Mouse (Mus musculus) liver, embryonic 14.5 days (tissue): ENCODE measurements around the gene Orc1. TPM values are rescaled to one million over a fixed set of nuclear protein-coding genes. Genes with fewer than 3 reads are reported as not detected.

Experiments used
- ATAC-seq: fragments of 200-750 bp; cut with Nextera tagmentation; 2 replicates; pipeline ENCODE4 v1.8.0; 2017; ENCODE audit warnings: moderate number of reproducible peaks, mild to moderate bottlenecking, moderate library complexity; ENCODE audit not compliant: insufficient read depth
- DNase-seq, 3 experiments: peaks; one replicate each; pipeline ENCODE4 v3.0.0-alpha.2; 2012 to 2013; ENCODE audit warnings: low read depth in 3 of 3, low spot score in 3 of 3
- H3K27ac ChIP-seq: fragments of 300-500 bp; sonication (generic); 2 replicates; pipeline ENCODE4 v1.5.1; 2014; ENCODE audit warnings: moderate library complexity, mild to moderate bottlenecking, control low read depth, inconsistent platforms
- H3K27me3 ChIP-seq: fragments of 300-500 bp; sonication (generic); 2 replicates; pipeline ENCODE4 v1.6.1; 2014; ENCODE audit warnings: mild to moderate bottlenecking, low read length, moderate library complexity; ENCODE audit not compliant: control insufficient read depth, insufficient read depth
- H3K36me3 ChIP-seq: fragments of 300-500 bp; sonication (generic); replicated peaks from 2 replicates; pipeline ENCODE4 v1.6.1; 2014; ENCODE audit warnings: low read depth; ENCODE audit not compliant: control insufficient read depth, insufficient read depth
- H3K4me1 ChIP-seq, 2 experiments: fragments of 200-500 bp in 1 of 2; fragments of 300-500 bp in 1 of 2; sonication (generic) in 1 of 2; replicated peaks; 2 replicates each; pipeline ENCODE4 v1.6.1; 2012 to 2014; ENCODE audit warnings: antibody characterized with exemption in 1 of 2, inconsistent platforms in 1 of 2, low read length in 1 of 2; ENCODE audit not compliant: control insufficient read depth in 2 of 2, insufficient read depth in 2 of 2
- H3K4me2 ChIP-seq: fragments of 300-500 bp; sonication (generic); 2 replicates; pipeline ENCODE4 v1.6.1; 2014; ENCODE audit warnings: low read depth, mild to moderate bottlenecking, control low read depth, moderate library complexity
- H3K4me3 ChIP-seq, 2 experiments: fragments of 200-500 bp in 1 of 2; fragments of 300-500 bp in 1 of 2; sonication (generic) in 1 of 2; 2 replicates each; pipeline ENCODE4 v1.5.1; 2012 to 2014; ENCODE audit warnings: low read depth in 2 of 2, low read length in 2 of 2, mild to moderate bottlenecking in 2 of 2, control low read depth in 1 of 2, inconsistent platforms in 1 of 2, moderate library complexity in 1 of 2; ENCODE audit not compliant: insufficient read depth in 1 of 2
- H3K9ac ChIP-seq: fragments of 300-500 bp; sonication (generic); replicated peaks from 2 replicates; pipeline ENCODE4 v1.6.1; 2014; ENCODE audit warnings: mild to moderate bottlenecking, control low read depth, moderate library complexity
- H3K9me3 ChIP-seq: fragments of 300-500 bp; sonication (generic); 2 replicates; pipeline ENCODE4 v1.6.1; 2016; ENCODE audit warnings: low read length, mixed read lengths; ENCODE audit not compliant: control insufficient read depth
- CTCF ChIP-seq: IDR thresholded peaks from 2 replicates; pipeline ENCODE4 v1.5.1; 2016; ENCODE audit warnings: antibody characterized with exemption, low read depth, control low read depth
- EP300 ChIP-seq: IDR thresholded peaks from 2 replicates; pipeline ENCODE4 v1.6.1; 2016; ENCODE audit warnings: antibody characterized with exemption, low read depth
- WGBS: fragments of 180-500 bp; shearing (Covaris S2); extraction: QIAGEN DNeasy Blood & Tissue Kit; methylation state at CpG from one replicate; pipeline ENCODE4 v1.1.7; 2014; ENCODE audit not compliant: insufficient replicate concordance; 5-methylcytosine and 5-hydroxymethylcytosine counted together
- polyA plus RNA-seq, 2 experiments: library from polyadenylated mRNA; depleted of rRNA in 1 of 2; stranded (reverse) in 1 of 2; unstranded in 1 of 2; fragments of >200 nt; fragmentation: Nextera tagmentation in 1 of 2; extraction: Ambion mirVana in 1 of 2; gene quantifications; 2 replicates each; pipeline versions ENCODE4 v1.2.1 to v1.2.3; 2012 to 2014

The Orc1 gene
- polyA plus RNA-seq, 2 experiments: 11.2 to 19.5 TPM

- Histone ChIP-seq H3K9me3 (no peaks in the 10 kb centered on the region), H3K27me3 (no peaks in the 10 kb centered on the region), H3K4me2 (no peak overlapping the region), H3K27ac (no peak overlapping the region), H3K4me3 (no peak overlapping the region), H3K36me3 (peaks cover 8% of the 10 kb centered on the region; the same call in 1 of the 2 replicates), H3K4me1 (peaks cover 0 to 7% of the 10 kb centered on the region in 2 experiments; a peak in 2 of 4 replicates), H3K9ac (no peak overlapping the region)
- DNase-seq (no peak), ATAC-seq (no peak)
- TF ChIP-seq EP300 (no peak), CTCF (no peak)
- WGBS: 87% methylated on average over 12 of the region's 12 CpGs
These were observed 54.5 kb downstream of the Orc1 start for GRCm38 (mm10) chr4:108633703-108634102.

GRCm38 (mm10) chr4:108634696-108635095, 55.5 kb downstream of the Orc1 start:
- H3K27me3 ChIP-seq: no peaks in the 10 kb centered on the region
- no peak for TF ChIP-seq EP300
- TF ChIP-seq CTCF: no peak
- WGBS: 65% methylated on average over 4 of the region's 4 CpGs
- H3K4me2 ChIP-seq: no peak overlapping the region
- no peak overlapping the region for H3K9ac ChIP-seq
- ATAC-seq (no peak), DNase-seq (no peak)
- no peak overlapping the region for H3K27ac ChIP-seq
- no peak overlapping the region for H3K4me3 ChIP-seq
- H3K4me1 ChIP-seq: peaks cover 8 to 15% of the 10 kb centered on the region in 2 experiments
- peaks cover 8% of the 10 kb centered on the region; the same call in 1 of the 2 replicates for H3K36me3 ChIP-seq
- no peaks in the 10 kb centered on the region for H3K9me3 ChIP-seq

- Histone ChIP-seq H3K36me3 (peaks cover 7% of the 10 kb centered on the region; the same call in 1 of the 2 replicates), H3K9me3 (no peaks in the 10 kb centered on the region), H3K27ac (no peak overlapping the region), H3K27me3 (no peaks in the 10 kb centered on the region), H3K4me1 (peaks cover 11 to 15% of the 10 kb centered on the region in 2 experiments), H3K9ac (no peak overlapping the region), H3K4me3 (no peak overlapping the region), H3K4me2 (no peak overlapping the region)
- TF ChIP-seq CTCF (no peak), EP300 (no peak)
- no peak for ATAC-seq
- no peak for DNase-seq
These were observed 55.9 kb downstream of the Orc1 start for GRCm38 (mm10) chr4:108635101-108635500.

GRCm38 (mm10) chr4:108637721-108638120, 58.5 kb downstream of the Orc1 start:
- Histone ChIP-seq H3K4me3 (no peak overlapping the region), H3K9me3 (no peaks in the 10 kb centered on the region), H3K9ac (no peak overlapping the region), H3K4me2 (no peak overlapping the region), H3K4me1 (peaks cover 11 to 15% of the 10 kb centered on the region in 2 experiments), H3K36me3 (no peaks in the 10 kb centered on the region), H3K27ac (no peak overlapping the region), H3K27me3 (no peaks in the 10 kb centered on the region)
- no peak for TF ChIP-seq EP300
- no peak for TF ChIP-seq CTCF
- ATAC-seq (no peak), DNase-seq (no peak)
- 77% methylated on average over 3 of the region's 3 CpGs for WGBS

GRCm38 (mm10) chr4:108638752-108639151, 59.5 kb downstream of the Orc1 start:
- ATAC-seq: peak; percentile 61; the same call in 1 of the 2 replicates
- DNase-seq: peak in 2 of 3 experiments; percentile 22 to 24
- H3K36me3 ChIP-seq: no peaks in the 10 kb centered on the region
- H3K4me1 ChIP-seq: peaks cover 11 to 15% of the 10 kb centered on the region in 2 experiments
- 26% methylated on average over 5 of the region's 5 CpGs for WGBS
- H3K4me3 ChIP-seq: no peak overlapping the region
- no peak overlapping the region for H3K9ac ChIP-seq
- H3K4me2 ChIP-seq: no peak overlapping the region
- H3K9me3 ChIP-seq: no peaks in the 10 kb centered on the region
- no peaks in the 10 kb centered on the region for H3K27me3 ChIP-seq
- no peak for TF ChIP-seq CTCF
- peak; percentile 41; the same call in 1 of the 2 replicates for TF ChIP-seq EP300
- no peak overlapping the region for H3K27ac ChIP-seq
